Mouse (Mus musculus) limb, embryonic 15.5 days (tissue): ENCODE measurements around the gene Fam243. TPM values are rescaled to one million over a fixed set of nuclear protein-coding genes. Genes with fewer than 3 reads are reported as not detected.

ENCODE experiments used
- ATAC-seq: fragments of 200-750 bp; cut with Nextera tagmentation; 2 replicates; pipeline ENCODE4 v1.8.0; 2017; ENCODE audit warnings: low read depth, moderate TSS enrichment; ENCODE audit not compliant: insufficient number of reproducible peaks, low FRiP score, low TSS enrichment
- H3K27ac ChIP-seq: fragments of 300-500 bp; sonication (generic); 2 replicates; pipeline ENCODE4 v1.5.1; 2015; ENCODE audit warnings: moderate library complexity, mild to moderate bottlenecking, inconsistent platforms
- H3K27me3 ChIP-seq: fragments of 300-500 bp; sonication (generic); 2 replicates; pipeline ENCODE4 v1.6.1; 2015; ENCODE audit warnings: inconsistent platforms
- H3K36me3 ChIP-seq: fragments of 300-500 bp; sonication (generic); 2 replicates; pipeline ENCODE4 v1.6.1; 2015; ENCODE audit warnings: inconsistent platforms
- H3K4me1 ChIP-seq: fragments of 300-500 bp; sonication (generic); 2 replicates; pipeline ENCODE4 v1.6.1; 2015; ENCODE audit warnings: inconsistent platforms
- H3K4me2 ChIP-seq: fragments of 300-500 bp; sonication (generic); 2 replicates; pipeline ENCODE4 v1.6.1; 2015; ENCODE audit warnings: mild to moderate bottlenecking, inconsistent platforms
- H3K4me3 ChIP-seq: fragments of 300-500 bp; sonication (generic); 2 replicates; pipeline ENCODE4 v1.5.1; 2015; ENCODE audit warnings: mild to moderate bottlenecking, inconsistent platforms
- H3K9ac ChIP-seq: fragments of 300-500 bp; sonication (generic); 2 replicates; pipeline ENCODE4 v1.6.1; 2015; ENCODE audit warnings: inconsistent platforms
- H3K9me3 ChIP-seq: fragments of 300-500 bp; sonication (generic); 2 replicates; pipeline ENCODE4 v1.6.1; 2016; ENCODE audit warnings: inconsistent platforms
- WGBS: fragments of 180-500 bp; shearing (Covaris S2); methylation state at CpG from one replicate; pipeline ENCODE4 v1.1.7; 2015; 5-methylcytosine and 5-hydroxymethylcytosine counted together
- polyA plus RNA-seq: library from polyadenylated mRNA; unstranded; fragments of >200 nt; fragmentation: Nextera tagmentation; extraction: Ambion mirVana; gene quantifications from 2 replicates; pipeline ENCODE4 v1.2.1, GENCODE M21; 2015

The Fam243 gene
- polyA plus RNA-seq, result not detected in 2 replicates

DNA sequence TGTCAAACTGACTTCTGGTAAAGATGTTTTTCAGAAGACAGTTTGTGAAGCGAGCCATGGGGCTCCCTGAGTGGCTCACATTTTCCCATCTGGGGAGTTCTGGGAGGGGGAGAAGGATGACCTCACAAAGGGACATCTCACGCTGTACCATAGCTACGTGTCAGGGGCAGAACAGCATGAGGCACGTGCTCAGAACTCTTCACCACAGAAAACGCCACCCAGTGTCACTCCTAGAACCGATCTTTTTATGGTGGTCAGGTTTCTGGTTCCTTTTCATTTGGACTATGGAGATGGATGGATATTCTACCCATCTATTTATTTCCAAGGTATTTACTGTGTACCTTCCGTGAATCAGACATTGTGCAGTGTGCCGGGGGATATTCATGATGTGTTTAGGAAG lies at the start of gene Fam243:
Gene Fam243, minus strand, starts transcription at position 101 of the 400 bp plus-strand sequence.
- H3K4me2 ChIP-seq, result no peak within 1 kb of the TSS
- ATAC-seq, result no peak
- H3K27me3 ChIP-seq, result no peaks in the 10 kb centered on the region
- H3K4me3 ChIP-seq, result no peak within 1 kb of the TSS
- H3K9ac ChIP-seq, result no peak within 1 kb of the TSS
- H3K27ac ChIP-seq, result no peak within 1 kb of the TSS
- 89% methylated on average over 8 of the region's 8 CpGs for WGBS
- peaks cover 5% of the 10 kb centered on the region; the same call in 1 of the 2 replicates for H3K4me1 ChIP-seq
- H3K9me3 ChIP-seq, result no peaks in the 10 kb centered on the region
- H3K36me3 ChIP-seq, result no peaks in the 10 kb centered on the region

DNA sequence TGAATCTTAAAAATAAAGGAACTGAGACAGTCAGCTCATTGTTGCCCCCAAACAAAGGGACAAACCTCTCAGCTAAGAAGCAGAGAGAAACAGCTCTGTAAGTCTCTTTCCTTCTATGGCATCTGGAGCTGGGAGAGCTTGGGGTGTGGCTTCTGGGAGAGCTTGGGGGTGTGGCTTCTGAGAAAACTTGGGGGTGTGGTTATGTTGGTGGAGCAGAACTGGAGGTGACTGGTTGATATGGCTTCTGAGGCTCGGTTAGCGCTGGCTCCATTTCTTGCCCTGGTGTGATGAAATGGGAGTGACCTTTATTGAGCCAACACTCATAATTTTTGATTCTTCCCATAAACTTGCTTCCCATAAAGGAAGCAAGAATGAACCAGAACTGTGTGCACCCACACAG lies 48.0 kb upstream of the Fam243 start:
- H3K4me3 ChIP-seq, result no peak overlapping the region
- H3K27me3 ChIP-seq, result 0 out of 2 replicates have a peak, but pooled peaks cover 5% of the 10 kb centered on the region
- peaks cover 17% of the 10 kb centered on the region for H3K4me1 ChIP-seq
- peak; percentile 60; the same call in 1 of the 2 replicates for ATAC-seq
- H3K36me3 ChIP-seq, result no peaks in the 10 kb centered on the region
- WGBS, result 35% methylated on average over 2 of the region's 2 CpGs
- H3K9me3 ChIP-seq, result no peaks in the 10 kb centered on the region
- H3K27ac ChIP-seq, result no peak overlapping the region
- H3K9ac ChIP-seq, result no peak overlapping the region
- H3K4me2 ChIP-seq, result no peak overlapping the region

DNA sequence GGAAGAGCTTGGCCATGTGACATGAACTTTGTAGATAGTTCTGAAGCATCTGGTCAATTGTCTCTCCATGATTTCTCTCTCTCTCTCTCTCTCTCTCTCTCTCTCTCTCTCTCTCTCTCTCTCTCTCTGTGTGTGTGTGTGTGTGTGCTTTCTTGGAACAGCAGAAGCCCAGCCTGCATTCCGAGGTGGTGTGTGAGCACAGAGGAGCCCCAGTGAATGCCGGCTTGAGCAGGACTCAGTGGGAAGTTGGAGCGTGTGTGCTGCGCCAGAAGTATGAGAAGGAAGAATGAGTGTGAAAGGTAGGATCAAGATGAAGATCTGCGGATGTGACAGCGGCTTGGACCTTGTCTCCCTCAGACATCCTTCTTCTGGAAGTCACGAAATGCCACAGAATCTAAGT lies 44.2 kb upstream of the Fam243 start:
- Histone ChIP-seq H3K4me3 (no peak overlapping the region), H3K9ac (no peak overlapping the region), H3K27ac (no peak overlapping the region), H3K36me3 (no peaks in the 10 kb centered on the region), H3K27me3 (0 out of 2 replicates have a peak, but pooled peaks cover 9% of the 10 kb centered on the region), H3K9me3 (no peaks in the 10 kb centered on the region), H3K4me1 (peaks cover 5% of the 10 kb centered on the region; the same call in 1 of the 2 replicates), H3K4me2 (no peak overlapping the region)
- ATAC-seq, result no peak
- WGBS, result 53% methylated on average over 7 of the region's 7 CpGs

GRCm38 (mm10) chr16:92360711-92361110 lies 39.5 kb upstream of the Fam243 start:
- H3K27me3 ChIP-seq, result peaks cover 28% of the 10 kb centered on the region
- H3K9ac ChIP-seq, result no peak overlapping the region
- H3K27ac ChIP-seq, result no peak overlapping the region
- no peak for ATAC-seq
- H3K4me3 ChIP-seq, result no peak overlapping the region
- peaks cover 14% of the 10 kb centered on the region for H3K4me1 ChIP-seq
- no peaks in the 10 kb centered on the region for H3K36me3 ChIP-seq
- no peaks in the 10 kb centered on the region for H3K9me3 ChIP-seq
- WGBS, result 68% methylated on average over 7 of the region's 7 CpGs
- H3K4me2 ChIP-seq, result no peak overlapping the region

GRCm38 (mm10) chr16:92359229-92359628 lies 38.0 kb upstream of the Fam243 start, which contains the start of gene Kcne1:
TSS of gene Kcne1 (minus strand) at chr16:92359468.
- H3K9ac ChIP-seq, result no peak within 1 kb of the TSS
- peaks cover 34% of the 10 kb centered on the region for H3K27me3 ChIP-seq
- H3K9me3 ChIP-seq, result no peaks in the 10 kb centered on the region
- H3K4me3 ChIP-seq, result no peak within 1 kb of the TSS
- H3K27ac ChIP-seq, result no peak within 1 kb of the TSS
- no peak within 1 kb of the TSS for H3K4me2 ChIP-seq
- 51% methylated on average over 9 of the region's 9 CpGs for WGBS
- ATAC-seq, result no peak
- H3K36me3 ChIP-seq, result no peaks in the 10 kb centered on the region
- peaks cover 17% of the 10 kb centered on the region for H3K4me1 ChIP-seq

GRCm38 (mm10) chr16:92358734-92359133 lies 37.5 kb upstream of the Fam243 start:
- Histone ChIP-seq H3K27ac (no peak overlapping the region), H3K4me3 (no peak overlapping the region), H3K9ac (no peak overlapping the region), H3K4me1 (peaks cover 20% of the 10 kb centered on the region), H3K4me2 (no peak overlapping the region), H3K9me3 (no peaks in the 10 kb centered on the region), H3K27me3 (peaks cover 34% of the 10 kb centered on the region), H3K36me3 (no peaks in the 10 kb centered on the region)
- 0 out of 2 replicates have a peak, but pooled peaks have one; percentile 40 for ATAC-seq
- WGBS, result 22% methylated on average over 9 of the region's 9 CpGs

GRCm38 (mm10) chr16:92357566-92357965 lies 36.3 kb upstream of the Fam243 start:
- H3K4me1 ChIP-seq, result peaks cover 25% of the 10 kb centered on the region
- ATAC-seq, result no peak
- no peak overlapping the region for H3K9ac ChIP-seq
- no peaks in the 10 kb centered on the region for H3K9me3 ChIP-seq
- H3K27me3 ChIP-seq, result peaks cover 34% of the 10 kb centered on the region
- no peaks in the 10 kb centered on the region for H3K36me3 ChIP-seq
- 69% methylated on average over 10 of the region's 10 CpGs for WGBS
- no peak overlapping the region for H3K4me3 ChIP-seq
- H3K27ac ChIP-seq, result no peak overlapping the region
- H3K4me2 ChIP-seq, result no peak overlapping the region

- H3K36me3 ChIP-seq, result no peaks in the 10 kb centered on the region
- WGBS, result 78% methylated on average over 9 of the region's 9 CpGs
- H3K27ac ChIP-seq, result no peak overlapping the region
- H3K4me1 ChIP-seq, result peaks cover 25% of the 10 kb centered on the region
- no peaks in the 10 kb centered on the region for H3K9me3 ChIP-seq
- H3K9ac ChIP-seq, result no peak overlapping the region
- no peak for ATAC-seq
- peaks cover 34% of the 10 kb centered on the region for H3K27me3 ChIP-seq
- no peak overlapping the region for H3K4me3 ChIP-seq
- H3K4me2 ChIP-seq, result no peak overlapping the region
Observed at GRCm38 (mm10) chr16:92357023-92357422, 35.8 kb upstream of the Fam243 start.

DNA sequence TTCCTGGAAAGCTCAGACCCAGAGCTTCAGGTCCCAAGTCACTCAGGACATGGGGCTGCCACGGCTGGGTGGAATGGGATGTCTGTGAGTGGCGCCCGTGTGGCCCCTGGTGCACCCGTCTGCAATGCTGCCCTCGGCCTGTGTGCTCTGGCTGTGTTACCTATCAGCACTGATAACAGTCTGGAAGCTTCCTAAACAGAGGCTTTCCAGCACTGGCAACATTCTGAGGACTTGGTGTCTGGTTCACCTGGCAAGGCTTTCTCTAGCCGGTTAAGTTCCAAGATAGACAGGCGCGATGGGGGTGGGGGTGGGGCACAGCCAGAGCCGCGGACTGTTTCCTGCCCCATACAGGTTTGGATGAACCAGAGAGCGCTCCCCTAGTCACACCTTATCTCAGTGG lies 34.7 kb upstream of the Fam243 start:
- Histone ChIP-seq H3K9ac (no peak overlapping the region), H3K27ac (no peak overlapping the region), H3K27me3 (peaks cover 37% of the 10 kb centered on the region), H3K4me2 (no peak overlapping the region), H3K9me3 (no peaks in the 10 kb centered on the region), H3K4me1 (peaks cover 25% of the 10 kb centered on the region), H3K36me3 (no peaks in the 10 kb centered on the region), H3K4me3 (no peak overlapping the region)
- ATAC-seq, result no peak
- WGBS, result 79% methylated on average over 11 of the region's 11 CpGs

- no peak for ATAC-seq
- Histone ChIP-seq H3K27me3 (peaks cover 33% of the 10 kb centered on the region), H3K9me3 (no peaks in the 10 kb centered on the region), H3K4me2 (no peak overlapping the region), H3K4me3 (no peak overlapping the region), H3K9ac (no peak overlapping the region), H3K36me3 (no peaks in the 10 kb centered on the region), H3K27ac (no peak overlapping the region), H3K4me1 (peaks cover 25% of the 10 kb centered on the region)
- WGBS, result 78% methylated on average over 5 of the region's 5 CpGs
Observed at GRCm38 (mm10) chr16:92355366-92355765, 34.1 kb upstream of the Fam243 start.

DNA sequence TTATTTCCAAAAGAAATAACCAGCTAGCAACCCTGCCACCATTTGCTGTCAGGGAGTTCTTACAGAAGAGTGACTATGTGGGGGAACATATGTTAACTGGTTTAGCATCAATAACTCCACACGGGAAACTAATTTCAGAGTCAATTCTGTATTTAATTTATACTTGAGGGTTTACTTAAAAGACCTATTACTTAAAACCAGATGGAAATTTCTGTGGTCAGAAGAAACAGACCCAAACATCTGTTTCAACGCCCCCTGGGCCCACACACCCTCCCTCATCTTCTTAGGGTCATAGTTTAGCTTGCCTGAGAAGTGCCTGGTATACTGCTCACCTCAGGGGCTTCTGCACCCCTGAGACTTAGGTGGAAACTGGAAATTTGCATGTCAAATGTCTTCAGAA lies 32.7 kb upstream of the Fam243 start:
- no peaks in the 10 kb centered on the region for H3K36me3 ChIP-seq
- H3K9ac ChIP-seq, result no peak overlapping the region
- no peak for ATAC-seq
- H3K27me3 ChIP-seq, result peaks cover 29% of the 10 kb centered on the region
- no peak overlapping the region for H3K27ac ChIP-seq
- no peaks in the 10 kb centered on the region for H3K9me3 ChIP-seq
- no peak overlapping the region for H3K4me2 ChIP-seq
- 19% methylated on average over 2 of the region's 2 CpGs for WGBS
- H3K4me3 ChIP-seq, result no peak overlapping the region
- H3K4me1 ChIP-seq, result peaks cover 21% of the 10 kb centered on the region

DNA sequence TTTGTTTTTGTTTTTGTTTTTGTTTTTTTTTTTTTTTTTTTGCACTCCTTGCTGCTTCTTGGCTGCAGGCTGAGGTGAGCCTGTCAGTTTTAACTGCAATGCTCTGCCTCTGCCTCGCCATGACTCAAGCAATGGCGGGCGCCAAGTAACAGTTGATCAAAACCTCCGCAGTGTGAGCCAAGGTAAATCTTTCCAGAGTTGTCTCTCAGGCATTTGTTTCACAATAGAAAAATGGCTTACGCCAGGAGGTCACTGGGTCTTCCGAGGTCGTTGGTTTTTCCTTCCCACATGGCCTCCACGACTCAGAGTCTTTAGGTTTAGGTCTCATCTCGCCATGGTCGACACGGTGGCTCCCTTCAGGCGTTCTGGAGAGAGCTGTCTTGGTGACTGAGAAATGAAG lies 32.1 kb upstream of the Fam243 start:
- Histone ChIP-seq H3K9ac (no peak overlapping the region), H3K4me3 (no peak overlapping the region), H3K36me3 (no peaks in the 10 kb centered on the region), H3K27ac (no peak overlapping the region), H3K27me3 (peaks cover 26% of the 10 kb centered on the region), H3K9me3 (no peaks in the 10 kb centered on the region), H3K4me2 (no peak overlapping the region), H3K4me1 (peaks cover 17% of the 10 kb centered on the region)
- 75% methylated on average over 12 of the region's 12 CpGs for WGBS
- ATAC-seq, result no peak

DNA sequence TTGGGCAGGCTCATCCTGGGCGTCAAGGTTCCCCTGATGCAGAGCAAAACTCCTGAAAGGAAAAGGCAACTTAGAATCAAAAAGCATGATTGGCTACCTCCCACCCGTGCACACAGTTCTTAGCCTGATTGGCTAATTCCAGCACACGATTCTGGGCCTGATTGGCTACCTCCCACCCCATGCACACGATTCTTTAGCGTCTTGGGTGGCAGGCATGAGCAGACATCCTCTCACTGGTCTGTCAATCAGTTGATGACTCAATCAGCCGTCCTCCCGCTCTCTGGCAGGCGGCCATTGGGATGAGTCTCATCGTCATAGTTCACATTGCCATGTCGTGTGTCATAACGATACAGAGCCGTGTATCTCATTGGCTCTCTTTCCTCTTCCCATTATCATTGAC lies 27.7 kb upstream of the Fam243 start:
- Histone ChIP-seq H3K4me2 (no peak overlapping the region), H3K9ac (no peak overlapping the region), H3K27ac (no peak overlapping the region), H3K9me3 (no peaks in the 10 kb centered on the region), H3K27me3 (peaks cover 5% of the 10 kb centered on the region; the same call in 1 of the 2 replicates), H3K4me3 (no peak overlapping the region), H3K4me1 (peaks cover 5% of the 10 kb centered on the region), H3K36me3 (no peaks in the 10 kb centered on the region)
- WGBS, result 82% methylated on average over 12 of the region's 12 CpGs
- no peak for ATAC-seq
